Mouse (Mus musculus) cerebellum, adult 2 months (tissue): Measurements from ENCODE around the gene Nbl1.

Experiments used
- CTCF ChIP-seq: fragments of 200-500 bp; IDR thresholded peaks from 2 replicates; pipeline ENCODE4 v1.5.1; 2011; ENCODE audit warnings: low read depth, mild to moderate bottlenecking, control low read depth, low read length, moderate library complexity, borderline replicate concordance; ENCODE audit not compliant: insufficient read depth
- POLR2A ChIP-seq: fragments of 200-500 bp; IDR thresholded peaks from 2 replicates; pipeline ENCODE4 v1.6.1; 2011; ENCODE audit warnings: low read length, control low read depth, borderline replicate concordance; ENCODE audit not compliant: insufficient read depth

DNA sequence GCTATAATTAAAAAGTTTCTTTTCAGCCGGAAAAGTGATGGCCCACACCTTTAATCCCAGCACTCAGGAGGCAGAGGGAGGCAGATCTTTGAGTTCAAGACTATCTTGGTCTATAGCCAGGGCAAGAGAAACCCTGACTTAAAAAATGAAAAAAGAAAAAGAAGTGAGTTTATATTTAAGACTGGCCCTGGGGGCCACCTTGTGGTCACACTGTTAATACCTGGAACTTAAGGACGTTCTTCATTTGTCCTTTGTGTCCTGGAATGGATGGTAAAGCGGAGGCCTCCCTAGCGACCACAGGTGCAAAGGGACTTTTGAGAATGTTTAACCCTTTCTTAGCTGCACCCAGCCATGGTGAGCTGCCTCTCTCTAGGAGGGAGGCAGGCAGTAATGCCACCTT lies 14.1 kb downstream of the Nbl1 start:
- no peak for TF ChIP-seq CTCF
- no peak for TF ChIP-seq POLR2A
